In genomic region chr7:142088886-142089285, GRCm38 (mm10) we compare ENCODE assay signal across 10 mouse cellular contexts. TPM values are rescaled to one million over a fixed set of nuclear protein-coding genes. Genes with fewer than 3 reads are reported as not detected.
DNase-seq lines count a peak whose midpoint lies in the region; ATAC-seq and TF ChIP-seq lines count a peak whose summit lies in the region.
"Had no signal": no experiment of that assay in that cellular context is flagged by ENCODE, and none has a peak within 500 bp of the region (broad histone marks: within the 10 kb centered on the region; RNA-seq: fewer than 3 reads in every experiment).

No protein-coding gene starts in this region.

- peak overlapping the region; percentile 36; the same call in 1 of the 2 replicates for H3K9ac ChIP-seq in midbrain, postnatal 0 days (replicated peaks; ENCODE audit: low read length, poor library complexity, severe bottlenecking)

- ATAC-seq in midbrain, postnatal 0 days (ENCODE audit: low FRiP score): peak; percentile 66

- H3K4me3 ChIP-seq in layer of hippocampus, adult 2 months: no peak overlapping the region
- H3K4me3 ChIP-seq in erythroblast, embryonic 14.5 days (replicated peaks): peak overlapping the region; percentile 2
- no peak overlapping the region for H3K4me3 ChIP-seq in midbrain, postnatal 0 days (ENCODE audit: low read depth, low read length)

- TF ChIP-seq CTCF in layer of hippocampus, adult 2 months (conservative IDR thresholded peaks at IDR 0.05): no peak
- TF ChIP-seq CTCF in midbrain, postnatal 0 days (IDR thresholded peaks at IDR 0.05): no peak

- peaks cover 59% of the 10 kb centered on the region for H3K27me3 ChIP-seq in erythroblast, embryonic 14.5 days (ENCODE audit: control insufficient read depth)
- H3K27me3 ChIP-seq in midbrain, postnatal 0 days (ENCODE audit: insufficient read depth, low read length): no peaks in the 10 kb centered on the region

- no peaks in the 10 kb centered on the region for H3K9me3 ChIP-seq in erythroblast, embryonic 14.5 days (ENCODE audit: control insufficient read depth, low read length)
- H3K9me3 ChIP-seq in midbrain, postnatal 0 days (ENCODE audit: low read length): no peaks in the 10 kb centered on the region

- H3K4me2 ChIP-seq in midbrain, postnatal 0 days (ENCODE audit: low read depth, low read length, poor library complexity, severe bottlenecking): peak overlapping the region; percentile 5

- WGBS in midbrain, postnatal 0 days: 6% methylated on average over 5 of the region's 5 CpGs

- H3K36me3 ChIP-seq in erythroblast, embryonic 14.5 days (ENCODE audit: control insufficient read depth): peaks cover 98% of the 10 kb centered on the region
- H3K36me3 ChIP-seq in midbrain, postnatal 0 days (ENCODE audit: insufficient read depth, low read length): peaks cover 46% of the 10 kb centered on the region

- peaks cover 100% of the 10 kb centered on the region for H3K4me1 ChIP-seq in erythroblast, embryonic 14.5 days (ENCODE audit: control insufficient read depth)
- peaks cover 47% of the 10 kb centered on the region for H3K4me1 ChIP-seq in midbrain, postnatal 0 days (ENCODE audit: insufficient read depth, low read length)

- peak; percentile 75 to 81 for DNase-seq in layer of hippocampus, adult 2 months (ENCODE audit: low spot score in 2 of 2)
- DNase-seq in layer of hippocampus, adult 9-10 months (ENCODE audit: low spot score): no peak
- peak; percentile 87 for DNase-seq in adrenal gland, postnatal 36 days
- DNase-seq in layer of hippocampus, postnatal 36 days: peak; percentile 66 to 70
- peak; percentile 90 for DNase-seq in midbrain, postnatal 0 days (ENCODE audit: low spot score)
- DNase-seq in gastrocnemius, adult 8-10 months (ENCODE audit: low spot score in 2 of 2): no peak
- DNase-seq in adipocyte (ENCODE audit: low spot score): no peak

- peak overlapping the region; percentile 68 for H3K27ac ChIP-seq in layer of hippocampus, adult 2 months
- H3K27ac ChIP-seq in midbrain, postnatal 0 days (ENCODE audit: low read depth, low read length): peak overlapping the region; percentile 62

RNA-seq across cellular contexts. Expression of gene Dusp8, which starts 6.8 kb away (rescaled TPM):
- total RNA-seq in layer of hippocampus, adult 2 months (2021): 100 to 1,000 TPM; 126 to 127 TPM
- total RNA-seq in adrenal gland, postnatal 36 days (2021): 10 to 100 TPM in 1 of 2 experiments, 1 to 10 TPM in 1; 7.4 to 28.9 TPM
- polyA plus RNA-seq in erythroblast, embryonic 14.5 days (2012): 7.6 and 9.7 TPM in 2 replicates
- 100 to 1,000 TPM; 123 to 125 TPM for total RNA-seq in layer of hippocampus, postnatal 36 days (2021)
- 144 and 175 TPM in 2 replicates for total RNA-seq in midbrain, postnatal 0 days (2014; rRNA removed)
- 94.2 and 99.9 TPM in 2 replicates for polyA plus RNA-seq in midbrain, postnatal 0 days (2015; fragmentation: Nextera tagmentation; extraction: Ambion mirVana)
- total RNA-seq in gastrocnemius, adult 8-10 months (2022): 10 to 100 TPM; 20.5 to 33.4 (median 27.6) TPM

RNA-seq across cellular contexts. Expression of gene Mob2, which starts 28.0 kb away (rescaled TPM):
- 10 to 100 TPM; 29.0 to 29.3 TPM for total RNA-seq in layer of hippocampus, adult 2 months (2021)
- total RNA-seq in adrenal gland, postnatal 36 days (2021): 10 to 100 TPM; 48.1 to 58.4 TPM
- 24.8 and 29.2 TPM in 2 replicates for polyA plus RNA-seq in erythroblast, embryonic 14.5 days (2012)
- 10 to 100 TPM; 28.4 to 29.9 TPM for total RNA-seq in layer of hippocampus, postnatal 36 days (2021)
- total RNA-seq in midbrain, postnatal 0 days (2014; rRNA removed): 27.4 and 31.6 TPM in 2 replicates
- polyA plus RNA-seq in midbrain, postnatal 0 days (2015; fragmentation: Nextera tagmentation; extraction: Ambion mirVana): 38.0 and 41.3 TPM in 2 replicates
- total RNA-seq in gastrocnemius, adult 8-10 months (2022): 10 to 100 TPM; 53.3 to 58.5 (median 55.9) TPM

RNA-seq across cellular contexts. Expression of gene Gm45618, which starts 31.6 kb away (rescaled TPM):
- not detected for total RNA-seq in layer of hippocampus, adult 2 months (2021)
- total RNA-seq in adrenal gland, postnatal 36 days (2021): not detected
- not detected in 2 replicates for polyA plus RNA-seq in erythroblast, embryonic 14.5 days (2012)
- total RNA-seq in layer of hippocampus, postnatal 36 days (2021): not detected
- not detected in 2 replicates for total RNA-seq in midbrain, postnatal 0 days (2014; rRNA removed)
- polyA plus RNA-seq in midbrain, postnatal 0 days (2015; fragmentation: Nextera tagmentation; extraction: Ambion mirVana): not detected in 2 replicates
- not detected for total RNA-seq in gastrocnemius, adult 8-10 months (2022)
- polyA plus RNA-seq: large intestine, adult 2 months; testis, adult 2 months had no signal

RNA-seq across cellular contexts. Expression of gene Gm39115, which starts 46.9 kb away (rescaled TPM):
- total RNA-seq in layer of hippocampus, adult 2 months (2021): not detected
- not detected for total RNA-seq in adrenal gland, postnatal 36 days (2021)
- not detected in 2 replicates for polyA plus RNA-seq in erythroblast, embryonic 14.5 days (2012)
- not detected for total RNA-seq in layer of hippocampus, postnatal 36 days (2021)
- total RNA-seq in midbrain, postnatal 0 days (2014; rRNA removed): not detected in 2 replicates
- not detected in 2 replicates for polyA plus RNA-seq in midbrain, postnatal 0 days (2015; fragmentation: Nextera tagmentation; extraction: Ambion mirVana)
- total RNA-seq in gastrocnemius, adult 8-10 months (2022): not detected
- polyA plus RNA-seq: large intestine, adult 2 months; testis, adult 2 months had no signal

RNA-seq across cellular contexts. Expression of gene Gm45337, which starts 55.5 kb away (rescaled TPM):
- not detected for total RNA-seq in layer of hippocampus, adult 2 months (2021)
- total RNA-seq in adrenal gland, postnatal 36 days (2021): not detected
- polyA plus RNA-seq in erythroblast, embryonic 14.5 days (2012): not detected in 2 replicates
- total RNA-seq in layer of hippocampus, postnatal 36 days (2021): not detected
- not detected in 2 replicates for total RNA-seq in midbrain, postnatal 0 days (2014; rRNA removed)
- not detected in 2 replicates for polyA plus RNA-seq in midbrain, postnatal 0 days (2015; fragmentation: Nextera tagmentation; extraction: Ambion mirVana)
- not detected for total RNA-seq in gastrocnemius, adult 8-10 months (2022)
- polyA plus RNA-seq: large intestine, adult 2 months; testis, adult 2 months had no signal

Comparison
In these comparisons a context has a peak if more than half of its experiments do, and no peak if none do; other contexts are left out.
1. DNase-seq: peak in layer of hippocampus, adult 2 months (2 of 2), adrenal gland, postnatal 36 days (2 of 2), layer of hippocampus, postnatal 36 days (2 of 2) and midbrain, postnatal 0 days (single experiment); none in layer of hippocampus, adult 9-10 months (single experiment), gastrocnemius, adult 8-10 months (0 of 2) and adipocyte (single experiment).